Mouse (Mus musculus): ENCODE data around the gene Gm8068.
"Not testable (repeated sequence)": the region's sequence is repeated elsewhere in the genome, so short reads cannot be mapped to it uniquely, and the experiment has no call there.

GRCm38 (mm10) chr14:41648176-41648575 is 53.5 kb downstream of the Gm8068 start:
- not testable (repeated sequence) for TF ChIP-seq CTCF (IDR thresholded peaks at IDR 0.05; ENCODE audit: low read depth, low read length); POLR2A (IDR thresholded peaks at IDR 0.05; ENCODE audit: extremely low read depth, insufficient read depth, low read length)

All from liver, adult 2 months (tissue).